Mouse (Mus musculus): ENCODE data around the gene Ago1. TPM values are rescaled to one million over a fixed set of nuclear protein-coding genes. Genes with fewer than 3 reads are reported as not detected.

The Ago1 gene
- total RNA-seq, 2 experiments from 2014 or later: 7.7 to 11.4 TPM

- no peak for ATAC-seq (ENCODE audit: poor library complexity, severe bottlenecking)
Observed at GRCm38 (mm10) chr4:126480288-126480687, 11.9 kb upstream of the Ago1 start.

GRCm38 (mm10) chr4:126473031-126473430, 4.6 kb upstream of the Ago1 start:
- no peak for ATAC-seq (ENCODE audit: poor library complexity, severe bottlenecking)

- no peak for ATAC-seq (ENCODE audit: poor library complexity, severe bottlenecking)
Observed at GRCm38 (mm10) chr4:126469334-126469733, 951 bp upstream of the Ago1 start.

GRCm38 (mm10) chr4:126468925-126469324, 542 bp upstream of the Ago1 start:
- ATAC-seq (ENCODE audit: poor library complexity, severe bottlenecking): no peak

GRCm38 (mm10) chr4:126467721-126468284, 580 bp downstream of the Ago1 start:
- ATAC-seq (ENCODE audit: poor library complexity, severe bottlenecking): peak; percentile 22

GRCm38 (mm10) chr4:126466251-126466750, 2.1 kb downstream of the Ago1 start:
- ATAC-seq (ENCODE audit: poor library complexity, severe bottlenecking): no peak

- ATAC-seq (ENCODE audit: poor library complexity, severe bottlenecking): no peak
Observed at GRCm38 (mm10) chr4:126465843-126466242, 2.5 kb downstream of the Ago1 start.

- no peak for ATAC-seq (ENCODE audit: poor library complexity, severe bottlenecking)
Observed at GRCm38 (mm10) chr4:126464892-126465235, 3.5 kb downstream of the Ago1 start.

GRCm38 (mm10) chr4:126464189-126464891, 4.0 kb downstream of the Ago1 start:
- ATAC-seq (ENCODE audit: poor library complexity, severe bottlenecking): no peak

GRCm38 (mm10) chr4:126455441-126455840, 12.9 kb downstream of the Ago1 start:
- no peak for ATAC-seq (ENCODE audit: poor library complexity, severe bottlenecking)

- no peak for ATAC-seq (ENCODE audit: poor library complexity, severe bottlenecking)
Observed at GRCm38 (mm10) chr4:126454547-126455254, 13.7 kb downstream of the Ago1 start.

GRCm38 (mm10) chr4:126450268-126450667, 18.1 kb downstream of the Ago1 start:
- no peak for ATAC-seq (ENCODE audit: poor library complexity, severe bottlenecking)

GRCm38 (mm10) chr4:126447126-126447525, 21.3 kb downstream of the Ago1 start:
- no peak for ATAC-seq (ENCODE audit: poor library complexity, severe bottlenecking)

GRCm38 (mm10) chr4:126444528-126444927, 23.9 kb downstream of the Ago1 start:
- ATAC-seq (ENCODE audit: poor library complexity, severe bottlenecking): no peak

GRCm38 (mm10) chr4:126438261-126438660, 30.1 kb downstream of the Ago1 start:
- peak; percentile 56 for ATAC-seq (ENCODE audit: poor library complexity, severe bottlenecking)

GRCm38 (mm10) chr4:126436268-126436667, 32.1 kb downstream of the Ago1 start:
- ATAC-seq (ENCODE audit: poor library complexity, severe bottlenecking): no peak

GRCm38 (mm10) chr4:126434094-126434493, 34.3 kb downstream of the Ago1 start:
- ATAC-seq (ENCODE audit: poor library complexity, severe bottlenecking): no peak

GRCm38 (mm10) chr4:126433175-126433574, 35.2 kb downstream of the Ago1 start:
- ATAC-seq (ENCODE audit: poor library complexity, severe bottlenecking): no peak

GRCm38 (mm10) chr4:126431746-126432145, 36.6 kb downstream of the Ago1 start:
- ATAC-seq (ENCODE audit: poor library complexity, severe bottlenecking): no peak

GRCm38 (mm10) chr4:126429347-126430079, 38.9 kb downstream of the Ago1 start, which contains the start of gene Ago3:
Ago3 (minus strand) TSS chr4:126429556.
- ATAC-seq (ENCODE audit: poor library complexity, severe bottlenecking): peak; percentile 93

GRCm38 (mm10) chr4:126428682-126429346, 39.6 kb downstream of the Ago1 start:
- peak; percentile 47 for ATAC-seq (ENCODE audit: poor library complexity, severe bottlenecking)
